Mouse (Mus musculus): Measurements from ENCODE around the gene Pls1.

DNA sequence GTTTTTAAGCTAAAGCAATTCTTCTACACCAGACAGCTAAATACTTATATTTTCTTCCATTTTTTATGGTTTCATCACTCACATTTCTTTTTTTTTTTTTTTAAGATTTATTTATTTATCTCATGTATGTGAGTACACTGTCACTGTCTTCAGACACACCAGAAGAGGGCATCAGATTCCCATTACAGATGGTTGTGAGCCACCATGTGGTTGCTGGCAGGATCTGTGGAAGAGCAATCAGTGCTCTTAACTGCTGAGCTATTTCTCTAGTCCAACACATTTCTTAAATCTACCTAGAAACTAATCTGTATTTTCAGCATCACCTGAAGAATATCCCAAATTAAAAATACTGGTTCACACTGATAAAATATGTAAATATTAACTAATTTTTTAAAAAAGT is 108.9 kb downstream of the Pls1 start:
- TF ChIP-seq CTCF (IDR thresholded peaks at IDR 0.05; ENCODE audit: low read depth) (no peak), EP300 (IDR thresholded peaks at IDR 0.05; ENCODE audit: low read depth) (no peak)

All from liver, embryonic 14.5 days (tissue).